Mouse (Mus musculus) induced T-regulatory cell, adult 2 months (primary cell): ENCODE measurements around the gene Ptf1a.

Experiments used
- DNase-seq: peaks from one replicate; pipeline ENCODE4 v3.0.0-alpha.2; 2012; ENCODE audit warnings: low read depth

Ptf1a gene

GRCm38 (mm10) chr2:19444931-19445831 is at the start of gene Ptf1a:
TSS of gene Ptf1a (plus strand) at chr2:19445663.
- no peak for DNase-seq

- DNase-seq = no peak
Measured at GRCm38 (mm10) chr2:19405409-19405808, 40.1 kb upstream of the Ptf1a start.

- DNase-seq = no peak
Measured at GRCm38 (mm10) chr2:19406531-19406930, 38.9 kb upstream of the Ptf1a start.

GRCm38 (mm10) chr2:19414222-19414965 is 31.1 kb upstream of the Ptf1a start:
- peak; percentile 78 for DNase-seq

- DNase-seq = peak; percentile 87
Measured at GRCm38 (mm10) chr2:19415063-19415521, 30.4 kb upstream of the Ptf1a start.

GRCm38 (mm10) chr2:19416066-19416465 is 29.4 kb upstream of the Ptf1a start:
- DNase-seq = no peak

GRCm38 (mm10) chr2:19419686-19420345 is 25.6 kb upstream of the Ptf1a start:
- no peak for DNase-seq

- DNase-seq = no peak
Measured at GRCm38 (mm10) chr2:19422226-19422625, 23.2 kb upstream of the Ptf1a start.

GRCm38 (mm10) chr2:19423086-19423485 is 22.4 kb upstream of the Ptf1a start:
- no peak for DNase-seq

GRCm38 (mm10) chr2:19429031-19429430 is 16.4 kb upstream of the Ptf1a start:
- DNase-seq = peak; percentile 22

GRCm38 (mm10) chr2:19429691-19430690 is 15.5 kb upstream of the Ptf1a start:
- DNase-seq = no peak

GRCm38 (mm10) chr2:19430746-19431145 is 14.7 kb upstream of the Ptf1a start:
- DNase-seq = no peak

GRCm38 (mm10) chr2:19431186-19431585 is 14.3 kb upstream of the Ptf1a start:
- DNase-seq = peak; percentile 4

GRCm38 (mm10) chr2:19431614-19432323 is 13.7 kb upstream of the Ptf1a start:
- DNase-seq = no peak

- DNase-seq = no peak
Measured at GRCm38 (mm10) chr2:19444346-19444745, 1.1 kb upstream of the Ptf1a start.

- DNase-seq = no peak
Measured at GRCm38 (mm10) chr2:19445871-19446501, 523 bp downstream of the Ptf1a start.

GRCm38 (mm10) chr2:19446746-19447145 is 1.3 kb downstream of the Ptf1a start:
- DNase-seq = no peak

GRCm38 (mm10) chr2:19448042-19448700 is 2.7 kb downstream of the Ptf1a start:
- DNase-seq = no peak

- DNase-seq = no peak
Measured at GRCm38 (mm10) chr2:19449308-19449707, 3.8 kb downstream of the Ptf1a start.
